Mouse (Mus musculus): ENCODE results near the gene Calu. TPM values are rescaled to one million over a fixed set of nuclear protein-coding genes. Genes with fewer than 3 reads are reported as not detected.
"Not testable (repeated sequence)": the region's sequence is repeated elsewhere in the genome, so short reads cannot be mapped to it uniquely, and the experiment has no call there.

Calu gene
- polyA plus RNA-seq, 1 experiment from 2014 or later, result 166 TPM

DNA sequence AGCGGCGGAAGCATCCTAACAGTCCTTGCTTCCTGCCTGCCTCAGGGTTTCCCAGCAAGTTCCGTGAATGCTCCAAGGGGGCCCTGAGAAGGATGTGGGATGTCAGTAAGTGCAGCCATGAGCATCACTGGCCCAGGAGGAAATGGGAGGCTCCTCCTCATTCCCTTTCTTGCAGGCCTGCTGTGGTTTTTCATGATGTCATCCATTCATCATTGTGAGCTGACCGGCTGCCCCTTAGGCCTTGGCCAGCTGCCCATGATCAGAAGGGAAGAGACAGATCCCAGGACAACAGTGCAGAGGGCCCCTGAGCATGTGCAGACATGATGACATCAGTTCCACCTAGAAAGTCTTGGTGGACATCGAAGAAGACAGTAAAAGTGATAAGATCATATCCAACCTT lies 29.0 kb upstream of the Calu start, which contains the start of gene Fam71f1:
Fam71f1 (plus strand) TSS at position 262 of the 400 bp plus-strand sequence.
- H3K27me3 ChIP-seq (replicated peaks; ENCODE audit: control insufficient read depth, insufficient read depth, low read length), result no peaks in the 10 kb centered on the region
- no peak within 1 kb of the TSS for H3K27ac ChIP-seq (ENCODE audit: low read depth, low read length)
- 74% methylated on average over 4 of the region's 5 CpGs for WGBS
- no peak within 1 kb of the TSS for H3K9ac ChIP-seq (ENCODE audit: low read depth, low read length)
- no peak within 1 kb of the TSS for H3K4me2 ChIP-seq (ENCODE audit: low read length)
- no peak for ATAC-seq
- H3K9me3 ChIP-seq (ENCODE audit: control insufficient read depth, low read length), result no peaks in the 10 kb centered on the region
- H3K4me1 ChIP-seq (ENCODE audit: control insufficient read depth, insufficient read depth, low read depth, low read length), result no peaks in the 10 kb centered on the region
- no peak within 1 kb of the TSS for H3K4me3 ChIP-seq (ENCODE audit: low read length)
- H3K36me3 ChIP-seq (ENCODE audit: control insufficient read depth, insufficient read depth, low read length), result no peaks in the 10 kb centered on the region

DNA sequence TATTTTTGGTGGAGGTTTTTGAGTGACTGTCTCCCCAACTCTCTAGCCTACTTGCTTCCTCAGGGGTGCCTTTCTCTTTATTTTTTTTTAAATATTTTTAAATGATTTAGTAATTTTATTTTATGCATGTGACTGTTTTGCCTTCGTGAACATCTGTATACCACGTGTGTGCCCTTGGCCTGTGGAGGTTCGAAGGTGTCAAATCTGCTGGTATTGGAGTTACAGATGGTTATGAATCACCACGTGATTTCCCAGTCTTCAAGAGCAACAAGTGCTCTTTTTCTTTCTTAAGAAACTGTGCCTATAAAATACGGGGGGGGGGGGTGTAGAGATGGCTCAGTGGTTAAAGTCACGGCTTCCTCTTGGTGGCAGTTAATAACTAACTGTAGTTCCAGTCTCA lies 26.3 kb upstream of the Calu start:
- H3K4me1 ChIP-seq (ENCODE audit: control insufficient read depth, insufficient read depth, low read depth, low read length), result no peaks in the 10 kb centered on the region
- no peaks in the 10 kb centered on the region for H3K9me3 ChIP-seq (ENCODE audit: control insufficient read depth, low read length)
- no peaks in the 10 kb centered on the region for H3K36me3 ChIP-seq (ENCODE audit: control insufficient read depth, insufficient read depth, low read length)
- no peak overlapping the region for H3K27ac ChIP-seq (ENCODE audit: low read depth, low read length)
- H3K27me3 ChIP-seq (replicated peaks; ENCODE audit: control insufficient read depth, insufficient read depth, low read length), result no peaks in the 10 kb centered on the region
- ATAC-seq, result no peak
- WGBS, result 84% methylated on average over 6 of the region's 6 CpGs
- no peak overlapping the region for H3K4me2 ChIP-seq (ENCODE audit: low read length)
- H3K4me3 ChIP-seq (ENCODE audit: low read length), result no peak overlapping the region
- H3K9ac ChIP-seq (ENCODE audit: low read depth, low read length), result no peak overlapping the region

DNA sequence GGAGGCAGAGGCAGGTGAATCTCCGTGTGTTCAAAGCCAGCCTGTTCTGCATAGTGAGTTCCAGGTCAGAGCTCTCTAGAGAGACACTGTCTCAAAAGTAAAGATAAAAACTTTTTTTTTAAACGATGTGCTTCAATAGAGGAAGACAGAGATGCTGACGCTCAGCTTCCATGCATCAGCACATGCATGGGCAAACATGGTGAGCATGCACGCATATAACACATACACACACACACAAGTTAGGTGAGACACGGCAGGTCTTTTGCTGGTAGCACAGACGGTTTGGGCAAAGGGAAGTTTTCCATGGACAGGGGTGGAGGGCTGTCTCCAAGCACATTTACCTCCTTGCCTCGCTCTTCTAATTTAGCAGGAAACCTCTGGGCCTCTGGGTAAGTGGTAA lies 25.7 kb upstream of the Calu start:
- Histone ChIP-seq H3K9me3 (ENCODE audit: control insufficient read depth, low read length) (no peaks in the 10 kb centered on the region), H3K27ac (ENCODE audit: low read depth, low read length) (no peak overlapping the region), H3K36me3 (ENCODE audit: control insufficient read depth, insufficient read depth, low read length) (no peaks in the 10 kb centered on the region), H3K4me1 (ENCODE audit: control insufficient read depth, insufficient read depth, low read depth, low read length) (no peaks in the 10 kb centered on the region), H3K27me3 (replicated peaks; ENCODE audit: control insufficient read depth, insufficient read depth, low read length) (no peaks in the 10 kb centered on the region), H3K4me2 (ENCODE audit: low read length) (no peak overlapping the region), H3K4me3 (ENCODE audit: low read length) (no peak overlapping the region), H3K9ac (ENCODE audit: low read depth, low read length) (no peak overlapping the region)
- no peak for ATAC-seq
- 91% methylated on average over 7 of the region's 7 CpGs for WGBS

GRCm38 (mm10) chr6:29322735-29323134 lies 25.1 kb upstream of the Calu start:
- Histone ChIP-seq H3K4me3 (ENCODE audit: low read length) (no peak overlapping the region), H3K36me3 (ENCODE audit: control insufficient read depth, insufficient read depth, low read length) (no peaks in the 10 kb centered on the region), H3K9ac (ENCODE audit: low read depth, low read length) (no peak overlapping the region), H3K4me1 (ENCODE audit: control insufficient read depth, insufficient read depth, low read depth, low read length) (no peaks in the 10 kb centered on the region), H3K4me2 (ENCODE audit: low read length) (no peak overlapping the region), H3K9me3 (ENCODE audit: control insufficient read depth, low read length) (no peaks in the 10 kb centered on the region), H3K27ac (ENCODE audit: low read depth, low read length) (no peak overlapping the region), H3K27me3 (replicated peaks; ENCODE audit: control insufficient read depth, insufficient read depth, low read length) (no peaks in the 10 kb centered on the region)
- 82% methylated on average over 4 of the region's 4 CpGs for WGBS
- ATAC-seq, result no peak

DNA sequence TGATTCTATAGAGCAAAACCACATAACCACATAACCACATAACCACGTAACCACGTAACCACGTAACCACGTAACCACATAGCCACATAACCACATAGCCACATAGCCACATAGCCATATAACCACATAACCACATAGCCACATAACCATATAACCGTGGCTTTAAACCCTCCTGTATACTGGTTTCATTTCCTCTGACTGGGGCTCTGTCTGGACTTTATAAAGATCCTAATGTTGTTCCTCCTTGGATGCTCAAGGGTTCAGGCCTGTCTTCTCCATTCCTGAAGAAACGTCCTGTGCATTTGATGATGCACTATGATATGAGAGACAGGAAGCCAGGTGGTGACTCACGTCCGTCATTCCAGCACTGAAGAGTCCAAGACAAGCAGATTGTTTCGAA lies 20.9 kb upstream of the Calu start:
- 84% methylated on average over 9 of the region's 9 CpGs for WGBS
- H3K9ac ChIP-seq (ENCODE audit: low read depth, low read length), result no peak overlapping the region

GRCm38 (mm10) chr6:29329514-29329913 lies 18.4 kb upstream of the Calu start:
- Histone ChIP-seq H3K9ac (ENCODE audit: low read depth, low read length) (no peak overlapping the region), H3K27ac (ENCODE audit: low read depth, low read length) (no peak overlapping the region), H3K27me3 (replicated peaks; ENCODE audit: control insufficient read depth, insufficient read depth, low read length) (no peaks in the 10 kb centered on the region), H3K4me3 (ENCODE audit: low read length) (no peak overlapping the region), H3K4me1 (ENCODE audit: control insufficient read depth, insufficient read depth, low read depth, low read length) (no peaks in the 10 kb centered on the region), H3K36me3 (ENCODE audit: control insufficient read depth, insufficient read depth, low read length) (no peaks in the 10 kb centered on the region), H3K9me3 (ENCODE audit: control insufficient read depth, low read length) (no peaks in the 10 kb centered on the region), H3K4me2 (ENCODE audit: low read length) (no peak overlapping the region)
- no peak for ATAC-seq
- WGBS, result 73% methylated on average over 4 of the region's 4 CpGs

More for the DNA sequence above, 20.9 kb upstream of the Calu start:
- Histone ChIP-seq H3K36me3 (ENCODE audit: control insufficient read depth, insufficient read depth, low read length) (no peaks in the 10 kb centered on the region), H3K4me2 (ENCODE audit: low read length) (no peak overlapping the region), H3K4me3 (ENCODE audit: low read length) (no peak overlapping the region), H3K27ac (ENCODE audit: low read depth, low read length) (no peak overlapping the region), H3K27me3 (replicated peaks; ENCODE audit: control insufficient read depth, insufficient read depth, low read length) (no peaks in the 10 kb centered on the region), H3K4me1 (ENCODE audit: control insufficient read depth, insufficient read depth, low read depth, low read length) (no peaks in the 10 kb centered on the region), H3K9me3 (ENCODE audit: control insufficient read depth, low read length) (no peaks in the 10 kb centered on the region)
- no peak for ATAC-seq

DNA sequence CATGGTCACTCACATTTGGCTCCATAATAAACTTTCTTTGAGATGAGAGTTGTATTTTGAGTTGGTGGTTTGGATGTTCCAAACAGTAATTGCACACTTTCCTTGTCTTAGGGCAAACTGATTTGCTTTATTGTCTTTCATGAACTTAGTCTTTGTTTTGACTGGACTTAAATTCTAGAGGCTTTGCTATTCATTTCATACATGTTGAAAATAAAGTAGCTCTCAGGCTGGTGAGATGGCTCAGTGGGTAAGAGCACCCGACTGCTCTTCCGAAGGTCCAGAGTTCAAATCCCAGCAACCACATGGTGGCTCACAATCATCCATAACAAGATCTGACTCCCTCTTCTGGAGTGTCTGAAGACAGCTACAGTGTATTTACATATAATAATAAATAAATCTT lies 1.4 kb upstream of the Calu start:
- 100% methylated on average over 2 of the region's 2 CpGs for WGBS
- not testable (repeated sequence) for H3K36me3 ChIP-seq (ENCODE audit: control insufficient read depth, insufficient read depth, low read length); H3K9me3 ChIP-seq (ENCODE audit: control insufficient read depth, low read length); H3K27ac ChIP-seq (ENCODE audit: low read depth, low read length); H3K27me3 ChIP-seq (replicated peaks; ENCODE audit: control insufficient read depth, insufficient read depth, low read length); H3K9ac ChIP-seq (ENCODE audit: low read depth, low read length); ATAC-seq; H3K4me3 ChIP-seq (ENCODE audit: low read length); H3K4me2 ChIP-seq (ENCODE audit: low read length); H3K4me1 ChIP-seq (ENCODE audit: control insufficient read depth, insufficient read depth, low read depth, low read length)

DNA sequence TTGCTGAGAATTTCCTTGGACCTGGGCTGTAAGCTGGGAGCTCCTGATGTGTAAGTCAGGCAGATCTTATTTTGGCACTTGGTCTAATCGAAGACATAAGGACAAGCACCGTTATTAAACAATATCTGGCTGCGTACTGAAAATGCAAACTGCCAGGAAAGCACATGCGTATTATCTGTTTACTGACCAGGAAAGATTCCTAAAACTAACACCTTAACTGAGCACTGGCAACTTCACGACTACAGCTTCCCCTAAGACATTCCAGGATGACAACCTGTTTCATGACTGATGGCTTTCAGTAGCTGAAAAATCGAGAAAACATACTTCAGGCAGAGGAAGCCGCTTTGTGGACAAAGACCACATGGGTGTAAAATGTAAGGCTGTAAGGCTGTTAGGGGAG lies 680 bp upstream of the Calu start:
- peak overlapping the region; percentile 89 for H3K27ac ChIP-seq (ENCODE audit: low read depth, low read length)
- H3K9me3 ChIP-seq (ENCODE audit: control insufficient read depth, low read length), result no peaks in the 10 kb centered on the region
- H3K9ac ChIP-seq (ENCODE audit: low read depth, low read length), result peak overlapping the region; percentile 78
- H3K27me3 ChIP-seq (replicated peaks; ENCODE audit: control insufficient read depth, insufficient read depth, low read length), result peaks cover 4% of the 10 kb centered on the region; the same call in 1 of the 2 replicates
- H3K4me2 ChIP-seq (ENCODE audit: low read length), result peak overlapping the region; percentile 88
- 37% methylated on average over 7 of the region's 7 CpGs for WGBS
- no peak for ATAC-seq
- H3K4me3 ChIP-seq (ENCODE audit: low read length), result peak overlapping the region; percentile 63
- no peaks in the 10 kb centered on the region for H3K36me3 ChIP-seq (ENCODE audit: control insufficient read depth, insufficient read depth, low read length)
- peaks cover 10% of the 10 kb centered on the region for H3K4me1 ChIP-seq (ENCODE audit: control insufficient read depth, insufficient read depth, low read depth, low read length)

DNA sequence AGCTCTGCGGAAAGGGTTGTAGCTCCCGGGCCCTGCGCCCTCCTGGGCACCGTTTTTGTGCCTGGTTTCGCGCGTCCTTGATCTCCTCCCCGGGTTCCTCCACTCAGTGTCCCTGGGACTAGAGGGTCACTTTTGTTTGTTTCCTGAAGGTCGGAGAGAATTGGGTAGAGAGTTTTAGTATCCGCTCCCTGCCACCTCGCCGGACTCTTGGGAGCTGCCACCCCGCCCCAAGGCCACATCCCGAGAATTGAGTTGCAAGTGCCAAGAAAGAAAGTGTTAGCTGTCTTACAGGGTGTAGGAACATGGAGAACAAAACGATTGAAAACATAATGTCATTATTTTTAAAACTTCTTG lies 479 bp downstream of the Calu start:
- H3K27ac ChIP-seq (ENCODE audit: low read depth, low read length), result peak overlapping the region; percentile 63
- under 1% methylated on average over 15 of the region's 15 CpGs for WGBS
- no peaks in the 10 kb centered on the region for H3K9me3 ChIP-seq (ENCODE audit: control insufficient read depth, low read length)
- H3K4me1 ChIP-seq (ENCODE audit: control insufficient read depth, insufficient read depth, low read depth, low read length), result peaks cover 10% of the 10 kb centered on the region
- no peaks in the 10 kb centered on the region for H3K36me3 ChIP-seq (ENCODE audit: control insufficient read depth, insufficient read depth, low read length)
- H3K4me3 ChIP-seq (ENCODE audit: low read length), result peak overlapping the region; percentile 63
- peaks cover under 1% of the 10 kb centered on the region; the same call in 1 of the 2 replicates for H3K27me3 ChIP-seq (replicated peaks; ENCODE audit: control insufficient read depth, insufficient read depth, low read length)
- peak overlapping the region; percentile 76 for H3K9ac ChIP-seq (ENCODE audit: low read depth, low read length)
- H3K4me2 ChIP-seq (ENCODE audit: low read length), result peak overlapping the region; percentile 75
- ATAC-seq, result no peak

DNA sequence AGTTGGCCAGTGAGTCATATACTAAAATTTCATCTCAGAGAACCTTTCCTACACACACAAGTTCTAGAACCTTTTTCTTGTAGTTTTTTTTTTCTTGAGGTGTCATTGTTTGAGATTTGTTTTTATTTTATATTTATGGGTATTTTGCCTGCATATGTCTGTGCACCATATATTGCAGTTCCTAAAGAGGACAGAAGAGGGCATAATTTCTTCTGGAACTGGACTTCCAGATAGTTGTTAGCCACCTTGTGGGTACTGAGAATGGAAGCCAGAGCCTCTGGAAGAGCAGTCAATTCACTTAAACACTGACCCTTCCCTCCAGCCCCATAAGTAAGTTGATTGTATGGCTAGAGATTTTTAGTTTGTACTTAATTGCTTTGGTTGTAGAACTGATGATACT lies 3.7 kb downstream of the Calu start:
- no peak overlapping the region for H3K4me2 ChIP-seq (ENCODE audit: low read length)
- H3K27me3 ChIP-seq (replicated peaks; ENCODE audit: control insufficient read depth, insufficient read depth, low read length), result no peaks in the 10 kb centered on the region
- no peak overlapping the region for H3K4me3 ChIP-seq (ENCODE audit: low read length)
- no peak for ATAC-seq
- H3K36me3 ChIP-seq (ENCODE audit: control insufficient read depth, insufficient read depth, low read length), result peaks cover 2% of the 10 kb centered on the region; the same call in 1 of the 2 replicates
- no peaks in the 10 kb centered on the region for H3K9me3 ChIP-seq (ENCODE audit: control insufficient read depth, low read length)
- H3K4me1 ChIP-seq (ENCODE audit: control insufficient read depth, insufficient read depth, low read depth, low read length), result peaks cover 10% of the 10 kb centered on the region
- no peak overlapping the region for H3K27ac ChIP-seq (ENCODE audit: low read depth, low read length)
- H3K9ac ChIP-seq (ENCODE audit: low read depth, low read length), result no peak overlapping the region
